Mouse (Mus musculus) stomach, postnatal 0 days (tissue): ENCODE measurements around the gene Uchl4.

Source experiments
- CTCF ChIP-seq: IDR thresholded peaks from 2 replicates; pipeline ENCODE4 v1.5.1; 2016; ENCODE audit warnings: antibody characterized with exemption, low read depth, mild to moderate bottlenecking, moderate library complexity
- EP300 ChIP-seq: optimal IDR thresholded peaks from 2 replicates; pipeline ENCODE3; 2016; ENCODE audit warnings: antibody characterized with exemption

- TF ChIP-seq EP300: no peak
- TF ChIP-seq CTCF: no peak
These were observed 32.2 kb downstream of the Uchl4 start for GRCm38 (mm10) chr9:64267231-64267630.
